Mouse (Mus musculus): ENCODE data around the gene Kat6b.

Gene Kat6b

GRCm38 (mm10) chr14:21599446-21600173 lies 118.4 kb downstream of the Kat6b start:
- no peak for DNase-seq

GRCm38 (mm10) chr14:21600174-21600566 lies 118.9 kb downstream of the Kat6b start:
- no peak for DNase-seq

DNA sequence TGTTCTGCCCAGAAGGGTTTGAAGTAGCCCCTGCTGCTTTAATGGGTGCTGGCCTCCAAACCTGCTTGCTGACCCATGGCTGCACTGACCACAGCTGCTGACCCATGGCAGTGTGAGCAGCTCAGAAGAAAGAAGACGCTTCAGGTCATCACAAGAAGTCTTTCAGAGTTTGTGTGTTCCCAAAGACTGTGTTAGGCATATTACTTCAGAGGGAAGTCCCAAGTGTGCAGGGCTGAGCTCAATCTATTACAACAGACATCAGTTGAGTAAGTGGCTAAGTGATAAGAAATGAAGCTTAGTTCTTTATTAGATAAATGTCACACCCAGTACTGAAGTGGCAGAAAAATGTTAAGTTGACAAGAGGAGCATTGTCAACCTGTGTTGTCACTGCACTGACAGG lies 119.4 kb downstream of the Kat6b start:
- DNase-seq, result no peak

- peak in 1 of 2 experiments; percentile 38 for DNase-seq
These were observed 120.9 kb downstream of the Kat6b start for GRCm38 (mm10) chr14:21602166-21602565.

GRCm38 (mm10) chr14:21602937-21603336 lies 121.7 kb downstream of the Kat6b start:
- no peak for DNase-seq

GRCm38 (mm10) chr14:21607686-21608085 lies 126.5 kb downstream of the Kat6b start:
- DNase-seq, result peak in 1 of 2 experiments; percentile 36

GRCm38 (mm10) chr14:21608886-21609285 lies 127.7 kb downstream of the Kat6b start:
- no peak for DNase-seq

GRCm38 (mm10) chr14:21610224-21610623 lies 129.0 kb downstream of the Kat6b start:
- DNase-seq, result peak; percentile 24 to 27

- no peak for DNase-seq
These were observed 131.8 kb downstream of the Kat6b start for GRCm38 (mm10) chr14:21613031-21613430.

DNA sequence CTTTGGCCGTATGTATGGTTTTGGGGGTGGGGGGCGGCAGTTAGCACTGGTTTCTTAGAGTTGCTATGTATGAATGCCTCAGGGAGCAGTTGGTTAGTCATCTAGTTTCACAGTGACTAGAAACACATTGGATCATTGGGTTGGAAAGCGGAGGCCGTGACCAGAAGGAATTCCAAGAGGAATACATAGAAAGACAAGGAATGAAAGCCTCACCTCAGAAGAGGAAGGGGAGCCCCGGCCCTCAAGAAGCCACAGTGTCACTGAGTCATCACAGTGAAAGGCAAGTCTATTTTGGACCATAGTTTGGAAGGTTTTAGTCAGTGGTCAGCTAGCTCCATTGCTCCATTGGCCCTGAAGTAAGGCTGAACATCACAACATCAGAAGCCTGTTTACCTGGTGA lies 132.9 kb downstream of the Kat6b start:
- DNase-seq, result peak in 1 of 2 experiments; percentile 1

DNA sequence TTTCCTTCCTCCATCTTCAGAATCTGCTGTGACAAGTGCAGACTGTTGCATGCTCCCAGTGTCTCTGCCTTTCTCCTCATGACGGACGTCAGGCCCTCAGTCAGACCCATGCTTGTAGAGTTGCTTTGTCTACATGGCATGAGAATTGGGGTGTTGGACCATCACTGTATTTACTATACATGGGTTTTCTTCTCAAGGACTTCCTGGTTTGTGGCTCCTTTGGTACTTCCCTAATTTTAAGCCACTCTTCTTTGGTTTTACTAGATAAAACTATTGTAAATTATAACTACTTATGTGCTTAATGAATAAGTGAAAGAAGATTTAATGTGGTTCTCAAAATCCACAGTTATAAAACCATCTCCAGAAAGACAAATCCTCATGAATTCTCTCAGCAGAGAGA lies 134.6 kb downstream of the Kat6b start:
- no peak for DNase-seq

GRCm38 (mm10) chr14:21617221-21617980 lies 136.2 kb downstream of the Kat6b start:
- DNase-seq, result peak in 1 of 2 experiments; percentile 3

GRCm38 (mm10) chr14:21619951-21620350 lies 138.7 kb downstream of the Kat6b start:
- no peak for DNase-seq

GRCm38 (mm10) chr14:21625946-21626345 lies 144.7 kb downstream of the Kat6b start:
- peak in 1 of 2 experiments; percentile 2 for DNase-seq

DNA sequence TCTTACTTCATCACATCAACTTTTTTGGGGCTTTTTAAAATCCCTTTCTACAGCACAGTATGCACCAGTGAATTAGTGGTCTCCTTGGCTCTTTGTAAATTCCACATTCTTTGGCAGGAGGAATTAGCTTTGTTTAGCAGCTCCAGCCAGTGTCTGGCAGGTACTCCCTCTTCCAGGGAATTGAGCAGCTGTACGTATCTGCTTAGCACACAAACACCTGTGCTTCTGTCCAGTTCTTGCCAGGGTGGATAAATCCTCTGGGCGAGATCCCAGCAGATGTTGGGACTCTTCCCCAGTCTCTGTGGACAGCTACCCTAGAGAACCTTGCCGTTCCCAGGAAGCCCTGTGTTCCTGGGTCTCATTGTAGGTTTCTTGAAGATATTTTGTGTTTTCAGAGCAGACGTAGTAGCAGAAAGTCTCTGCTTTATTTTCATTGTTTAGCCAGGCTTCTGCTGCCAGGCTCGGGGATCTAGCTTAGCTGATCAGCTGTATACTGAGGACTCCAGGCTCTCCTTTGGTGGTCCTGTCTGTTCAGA lies 150.5 kb downstream of the Kat6b start:
- DNase-seq, result peak in 1 of 2 experiments; percentile 3

DNA sequence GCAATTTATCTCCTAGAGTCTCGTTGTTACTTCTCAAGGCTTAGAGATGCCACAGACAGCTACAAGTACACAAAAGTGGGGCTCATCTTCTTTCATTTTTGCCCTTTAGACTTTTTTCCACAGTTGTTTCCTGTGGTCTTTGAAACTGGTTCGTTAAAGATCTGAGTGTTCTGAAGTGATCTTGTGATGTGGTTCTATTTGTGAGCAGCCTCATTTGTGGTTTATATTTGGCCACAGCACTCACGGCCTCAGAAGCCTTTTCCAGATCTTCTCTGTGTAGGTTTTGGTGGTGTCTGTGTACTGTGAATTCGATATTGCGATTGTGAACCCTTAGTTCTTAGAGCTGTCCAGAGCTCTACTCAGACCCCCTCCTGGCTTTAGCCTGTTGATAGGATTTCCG lies 155.3 kb downstream of the Kat6b start:
- no peak for DNase-seq

DNA sequence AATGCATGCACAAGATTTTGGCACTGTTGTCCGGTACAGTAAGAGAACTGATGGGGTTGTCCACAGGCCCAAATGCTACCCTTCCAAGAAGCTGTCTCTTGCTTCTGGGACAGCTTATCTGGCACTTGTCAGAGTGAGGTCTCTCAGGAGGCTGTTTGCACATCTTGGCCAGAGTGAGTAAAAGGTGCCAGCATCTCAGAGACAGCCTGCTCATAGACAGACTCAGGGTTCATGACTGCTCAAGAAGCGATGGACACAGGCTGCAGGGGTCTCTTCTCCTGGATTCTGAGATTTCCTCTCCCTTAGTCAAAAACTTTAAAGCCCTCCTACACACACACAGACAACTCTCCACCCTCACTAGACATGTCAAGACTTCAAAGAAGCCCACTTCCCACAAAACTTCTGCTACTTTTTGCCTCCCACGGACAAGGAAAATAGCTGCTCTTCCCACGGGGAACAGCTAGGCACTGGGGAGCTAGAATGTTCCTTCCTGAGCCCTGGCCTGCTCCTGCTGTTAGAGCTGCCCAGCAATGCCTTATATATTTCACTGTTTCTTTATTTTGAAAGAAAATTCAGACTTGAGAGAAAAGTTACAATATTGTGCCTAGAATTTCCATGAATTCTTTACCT lies 159.7 kb downstream of the Kat6b start:
- no peak for DNase-seq

DNA sequence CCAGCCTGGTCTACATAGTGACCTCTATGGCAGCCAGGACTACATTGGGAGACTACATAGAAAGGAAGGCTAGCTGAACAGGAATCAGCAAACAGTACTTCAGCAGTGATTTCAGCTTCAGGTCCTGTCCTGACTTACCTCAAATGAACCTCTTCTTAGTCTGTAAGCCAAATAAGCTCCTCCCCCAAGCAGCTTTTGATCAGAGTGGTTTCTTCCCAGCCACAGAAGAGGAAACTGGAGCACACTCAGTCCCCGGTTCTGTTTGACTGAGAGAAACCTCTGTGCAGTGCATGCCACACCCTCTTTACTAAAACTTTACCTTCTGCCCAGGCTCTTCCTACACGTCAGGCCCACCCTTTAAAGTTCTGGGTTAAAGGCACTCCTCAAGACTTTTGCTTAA lies 172.6 kb downstream of the Kat6b start:
- DNase-seq, result no peak

- DNase-seq, result peak; percentile 25 to 28
These were observed 177.9 kb downstream of the Kat6b start for GRCm38 (mm10) chr14:21659155-21659554.

DNA sequence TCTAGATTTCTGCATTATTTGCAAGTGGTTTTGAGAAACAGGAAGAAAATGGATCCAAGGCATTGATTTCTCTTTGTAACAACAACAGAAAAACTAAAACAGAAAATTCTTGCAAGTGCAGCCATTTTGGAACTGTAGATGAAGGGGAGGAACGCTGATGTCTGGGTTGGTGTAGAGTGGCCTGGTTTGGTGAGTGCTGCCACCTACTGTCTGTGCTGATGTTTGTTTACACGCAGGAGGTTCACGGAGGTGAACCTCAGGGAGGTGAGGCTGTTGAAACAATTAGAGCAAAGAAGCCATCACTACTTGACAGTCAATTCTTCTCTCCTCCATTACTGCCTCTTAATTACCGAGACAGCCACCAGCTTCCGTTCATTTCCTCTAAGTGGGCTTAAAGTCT lies 178.4 kb downstream of the Kat6b start:
- peak; percentile 76 to 87 for DNase-seq

- DNase-seq, result peak in 1 of 2 experiments; percentile 31
These were observed 181.4 kb downstream of the Kat6b start for GRCm38 (mm10) chr14:21662465-21663142.

- peak in 1 of 2 experiments; percentile 40 for DNase-seq
These were observed 188.0 kb downstream of the Kat6b start for GRCm38 (mm10) chr14:21669218-21669617.
